ENCODE assay signal across 9 mouse cellular contexts in genomic region chr17:78588250-78588649, GRCm38 (mm10).
DNase-seq lines count a peak whose midpoint lies in the region; ATAC-seq and TF ChIP-seq lines count a peak whose summit lies in the region.
"Had no signal": no experiment of that assay in that cellular context is flagged by ENCODE, and none has a peak within 500 bp of the region (broad histone marks: within the 10 kb centered on the region; RNA-seq: fewer than 3 reads in every experiment).

No protein-coding gene starts in this region.

- no peak overlapping the region for H3K4me3 ChIP-seq in forebrain, postnatal 0 days (ENCODE audit: low read depth, low read length)
- H3K4me3 ChIP-seq in hindbrain, postnatal 0 days (ENCODE audit: low read length) = no peak overlapping the region
- no peak overlapping the region for H3K4me3 ChIP-seq in kidney, adult 2 months (ENCODE audit: insufficient read depth, low read depth, low read length)
- H3K4me3 ChIP-seq: megakaryocyte, embryonic 14.5 days had no signal

- H3K9me3 ChIP-seq in forebrain, postnatal 0 days (ENCODE audit: low read length) = no peaks in the 10 kb centered on the region
- no peaks in the 10 kb centered on the region for H3K9me3 ChIP-seq in hindbrain, postnatal 0 days (ENCODE audit: low read length)
- H3K9me3 ChIP-seq: megakaryocyte, embryonic 14.5 days had no signal

- DNase-seq in adipocyte (ENCODE audit: low spot score) = peak; percentile 93
- DNase-seq in adrenal gland, postnatal 25 days = peak; percentile 51
- DNase-seq in forebrain, postnatal 0 days = peak; percentile 76
- peak; percentile 86 for DNase-seq in hindbrain, postnatal 0 days (ENCODE audit: low spot score)
- peak; percentile 16 for DNase-seq in lung, postnatal 14 days
- DNase-seq in kidney, adult 2 months = no peak
- no peak for DNase-seq in kidney, postnatal 14 days
- no peak for DNase-seq in spleen, postnatal 4 days (ENCODE audit: low spot score in 2 of 2)

- no peak overlapping the region for H3K4me2 ChIP-seq in forebrain, postnatal 0 days (ENCODE audit: low read depth)
- peak overlapping the region; percentile 10; the same call in 1 of the 2 replicates for H3K4me2 ChIP-seq in hindbrain, postnatal 0 days (ENCODE audit: low read depth, low read length)

- WGBS in forebrain, postnatal 0 days = 43% methylated on average over 8 of the region's 8 CpGs
- WGBS in hindbrain, postnatal 0 days = 41% methylated on average over 8 of the region's 8 CpGs
- WGBS in kidney, adult 2 months = 75% methylated on average over 8 of the region's 8 CpGs

- no peaks in the 10 kb centered on the region for H3K27me3 ChIP-seq in forebrain, postnatal 0 days (ENCODE audit: insufficient read depth, low read length)
- no peaks in the 10 kb centered on the region for H3K27me3 ChIP-seq in hindbrain, postnatal 0 days (ENCODE audit: insufficient read depth, low read length)
- H3K27me3 ChIP-seq in kidney, adult 2 months (replicated peaks; ENCODE audit: control insufficient read depth, insufficient read depth, low read length) = no peaks in the 10 kb centered on the region

- TF ChIP-seq POLR2A in kidney, adult 2 months (IDR thresholded peaks at IDR 0.05; ENCODE audit: low read depth, low read length) = no peak

- ATAC-seq in forebrain, postnatal 0 days = peak; percentile 86
- peak; percentile 79 for ATAC-seq in hindbrain, postnatal 0 days

- H3K27ac ChIP-seq in forebrain, postnatal 0 days (ENCODE audit: low read depth, low read length) = no peak overlapping the region
- H3K27ac ChIP-seq in hindbrain, postnatal 0 days = no peak overlapping the region
- no peak overlapping the region for H3K27ac ChIP-seq in kidney, adult 2 months (ENCODE audit: insufficient read depth, low read depth, low read length)

- no peak for TF ChIP-seq CTCF in forebrain, postnatal 0 days (IDR thresholded peaks at IDR 0.05; ENCODE audit: low read depth)
- no peak for TF ChIP-seq CTCF in hindbrain, postnatal 0 days (IDR thresholded peaks at IDR 0.05; ENCODE audit: low read depth)
- TF ChIP-seq CTCF in kidney, adult 2 months (conservative IDR thresholded peaks at IDR 0.05; ENCODE audit: insufficient read depth, insufficient read length, low read depth, low read length) = no peak

- H3K36me3 ChIP-seq in forebrain, postnatal 0 days (ENCODE audit: insufficient read depth) = no peaks in the 10 kb centered on the region
- no peaks in the 10 kb centered on the region for H3K36me3 ChIP-seq in hindbrain, postnatal 0 days (ENCODE audit: insufficient read depth, low read length)
- H3K36me3 ChIP-seq in kidney, adult 2 months (ENCODE audit: control insufficient read depth, insufficient read depth, low read length) = no peaks in the 10 kb centered on the region

- H3K9ac ChIP-seq in forebrain, postnatal 0 days = no peak overlapping the region
- H3K9ac ChIP-seq in hindbrain, postnatal 0 days (replicated peaks; ENCODE audit: low read length) = no peak overlapping the region

- no peaks in the 10 kb centered on the region for H3K4me1 ChIP-seq in forebrain, postnatal 0 days (ENCODE audit: insufficient read depth)
- peaks cover 7% of the 10 kb centered on the region for H3K4me1 ChIP-seq in hindbrain, postnatal 0 days (ENCODE audit: insufficient read depth, low read length)
- H3K4me1 ChIP-seq in kidney, adult 2 months (ENCODE audit: control insufficient read depth, insufficient read depth, low read length) = no peaks in the 10 kb centered on the region
- H3K4me1 ChIP-seq: megakaryocyte, embryonic 14.5 days had no signal

Comparison
In these comparisons a context has a peak if more than half of its experiments do, and no peak if none do; other contexts are left out.
1. DNase-seq: peak in adipocyte (single experiment), adrenal gland, postnatal 25 days (single experiment), forebrain, postnatal 0 days (single experiment), hindbrain, postnatal 0 days (single experiment) and lung, postnatal 14 days (single experiment); none in kidney, adult 2 months (single experiment), kidney, postnatal 14 days (single experiment) and spleen, postnatal 4 days (0 of 2).